Mouse (Mus musculus) kidney, postnatal 0 days (tissue): ENCODE measurements around the gene Ctnnd2. TPM values are rescaled to one million over a fixed set of nuclear protein-coding genes. Genes with fewer than 3 reads are reported as not detected.

ENCODE experiments used
- ATAC-seq: fragments of 200-750 bp; cut with Nextera tagmentation; replicated peaks from 2 replicates; pipeline ENCODE4 v1.8.0; 2017; ENCODE audit warnings: low read depth, moderate number of reproducible peaks, moderate TSS enrichment, moderate library complexity; ENCODE audit not compliant: low FRiP score
- DNase-seq: peaks from one replicate; pipeline ENCODE4 v3.0.0-alpha.2; 2016; ENCODE audit warnings: low spot score
- H3K27ac ChIP-seq: fragments of 300-500 bp; sonication (generic); 2 replicates; pipeline ENCODE4 v1.5.1; 2014; ENCODE audit warnings: mild to moderate bottlenecking
- H3K27me3 ChIP-seq: fragments of 300-500 bp; sonication (generic); 2 replicates; pipeline ENCODE4 v1.6.1; 2014; ENCODE audit warnings: low read length, mixed read lengths; ENCODE audit not compliant: insufficient read depth
- H3K36me3 ChIP-seq: fragments of 300-500 bp; sonication (generic); 2 replicates; pipeline ENCODE4 v1.6.1; 2014; ENCODE audit warnings: low read length, mixed read lengths; ENCODE audit not compliant: insufficient read depth
- H3K4me1 ChIP-seq: fragments of 300-500 bp; sonication (generic); replicated peaks from 2 replicates; pipeline ENCODE4 v1.6.1; 2014; ENCODE audit warnings: antibody characterized with exemption, low read length, mixed read lengths; ENCODE audit not compliant: insufficient read depth
- H3K4me2 ChIP-seq: fragments of 300-500 bp; sonication (generic); 2 replicates; pipeline ENCODE4 v1.6.1; 2014; ENCODE audit warnings: mild to moderate bottlenecking, low read length, moderate library complexity, mixed read lengths
- H3K4me3 ChIP-seq: fragments of 300-500 bp; sonication (generic); replicated peaks from 2 replicates; pipeline ENCODE4 v1.5.1; 2014; ENCODE audit warnings: low read depth, low read length
- H3K9ac ChIP-seq: fragments of 300-500 bp; sonication (generic); 2 replicates; pipeline ENCODE4 v1.6.1; 2014; ENCODE audit warnings: low read depth, low read length
- H3K9me3 ChIP-seq: fragments of 300-500 bp; sonication (generic); replicated peaks from 2 replicates; pipeline ENCODE4 v1.6.1; 2016; ENCODE audit warnings: low read length, inconsistent platforms, mixed read lengths
- CTCF ChIP-seq: IDR thresholded peaks from 2 replicates; pipeline ENCODE4 v1.5.1; 2016; ENCODE audit warnings: antibody characterized with exemption, low read depth, mild to moderate bottlenecking, moderate library complexity
- WGBS: fragments of 180-500 bp; shearing (Covaris S2); extraction: QIAGEN DNeasy Blood & Tissue Kit; methylation state at CpG from one replicate; pipeline ENCODE4 v1.1.7; 2014; 5-methylcytosine and 5-hydroxymethylcytosine counted together
- polyA plus RNA-seq: library from polyadenylated mRNA; unstranded; fragments of >200 nt; fragmentation: Nextera tagmentation; extraction: Ambion mirVana; gene quantifications from 2 replicates; pipeline ENCODE4 v1.2.1, GENCODE M21; 2015

Gene Ctnnd2
- polyA plus RNA-seq, 1 experiment from 2014 or later, result 2.8 TPM

GRCm38 (mm10) chr15:30962421-30963160 lies 790.2 kb downstream of the Ctnnd2 start:
- DNase-seq, result no peak
- H3K27me3 ChIP-seq, result no peaks in the 10 kb centered on the region
- no peak overlapping the region for H3K9ac ChIP-seq
- no peaks in the 10 kb centered on the region for H3K4me1 ChIP-seq
- H3K4me2 ChIP-seq, result no peak overlapping the region
- WGBS, result 61% methylated on average over 8 of the region's 8 CpGs
- no peak for ATAC-seq
- no peaks in the 10 kb centered on the region for H3K36me3 ChIP-seq
- no peak for TF ChIP-seq CTCF
- no peaks in the 10 kb centered on the region for H3K9me3 ChIP-seq
- H3K27ac ChIP-seq, result no peak overlapping the region
- H3K4me3 ChIP-seq, result no peak overlapping the region

GRCm38 (mm10) chr15:30964046-30964445 lies 791.7 kb downstream of the Ctnnd2 start:
- no peak for DNase-seq
- no peaks in the 10 kb centered on the region for H3K27me3 ChIP-seq
- H3K36me3 ChIP-seq, result no peaks in the 10 kb centered on the region
- no peak for ATAC-seq
- no peak for TF ChIP-seq CTCF
- H3K4me1 ChIP-seq, result no peaks in the 10 kb centered on the region
- H3K27ac ChIP-seq, result no peak overlapping the region
- no peaks in the 10 kb centered on the region for H3K9me3 ChIP-seq
- H3K4me3 ChIP-seq, result no peak overlapping the region
- WGBS, result 47% methylated on average over 7 of the region's 7 CpGs
- H3K9ac ChIP-seq, result no peak overlapping the region
- H3K4me2 ChIP-seq, result no peak overlapping the region

GRCm38 (mm10) chr15:30964865-30965679 lies 792.7 kb downstream of the Ctnnd2 start:
- Histone ChIP-seq H3K27me3 (no peaks in the 10 kb centered on the region), H3K27ac (no peak overlapping the region), H3K36me3 (no peaks in the 10 kb centered on the region), H3K9ac (no peak overlapping the region), H3K4me1 (no peaks in the 10 kb centered on the region), H3K4me2 (no peak overlapping the region), H3K9me3 (no peaks in the 10 kb centered on the region), H3K4me3 (no peak overlapping the region)
- peak; percentile 70 for DNase-seq
- no peak for TF ChIP-seq CTCF
- WGBS, result 31% methylated on average over 4 of the region's 4 CpGs
- ATAC-seq, result no peak

GRCm38 (mm10) chr15:30966826-30967225 lies 794.4 kb downstream of the Ctnnd2 start:
- no peak for TF ChIP-seq CTCF

GRCm38 (mm10) chr15:30974436-30974835 lies 802.0 kb downstream of the Ctnnd2 start:
- ATAC-seq (no peak), DNase-seq (no peak)
- Histone ChIP-seq H3K4me1 (no peaks in the 10 kb centered on the region), H3K9me3 (no peaks in the 10 kb centered on the region), H3K4me3 (no peak overlapping the region), H3K4me2 (no peak overlapping the region), H3K27ac (no peak overlapping the region), H3K27me3 (no peaks in the 10 kb centered on the region), H3K36me3 (no peaks in the 10 kb centered on the region), H3K9ac (no peak overlapping the region)
- no peak for TF ChIP-seq CTCF
- 86% methylated on average over 1 of the region's 1 CpGs for WGBS

More at GRCm38 (mm10) chr15:30966826-30967225, 794.4 kb downstream of the Ctnnd2 start:
- ATAC-seq (no peak), DNase-seq (no peak)
- H3K36me3 ChIP-seq, result no peaks in the 10 kb centered on the region
- H3K4me3 ChIP-seq, result no peak overlapping the region
- 97% methylated on average over 7 of the region's 7 CpGs for WGBS
- no peaks in the 10 kb centered on the region for H3K4me1 ChIP-seq
- H3K27me3 ChIP-seq, result no peaks in the 10 kb centered on the region
- no peaks in the 10 kb centered on the region for H3K9me3 ChIP-seq
- H3K4me2 ChIP-seq, result no peak overlapping the region
- no peak overlapping the region for H3K9ac ChIP-seq
- no peak overlapping the region for H3K27ac ChIP-seq

GRCm38 (mm10) chr15:30974991-30975775 lies 802.8 kb downstream of the Ctnnd2 start:
- Histone ChIP-seq H3K9me3 (no peaks in the 10 kb centered on the region), H3K27me3 (no peaks in the 10 kb centered on the region), H3K36me3 (no peaks in the 10 kb centered on the region), H3K4me3 (no peak overlapping the region), H3K27ac (no peak overlapping the region), H3K4me1 (no peaks in the 10 kb centered on the region), H3K4me2 (no peak overlapping the region), H3K9ac (no peak overlapping the region)
- WGBS, result 77% methylated on average over 16 of the region's 16 CpGs
- no peak for TF ChIP-seq CTCF
- ATAC-seq (no peak), DNase-seq (no peak)
